Mouse (Mus musculus) kidney, embryonic 16.5 days (tissue): ENCODE results near the gene Acly. TPM values are rescaled to one million over a fixed set of nuclear protein-coding genes. Genes with fewer than 3 reads are reported as not detected.

Experiments used
- ATAC-seq: fragments of 200-750 bp; cut with Nextera tagmentation; 2 replicates; pipeline ENCODE4 v1.8.0; 2017; ENCODE audit warnings: moderate TSS enrichment; ENCODE audit not compliant: low FRiP score, low TSS enrichment
- H3K27ac ChIP-seq: fragments of 300-500 bp; sonication (generic); 2 replicates; pipeline ENCODE4 v1.5.1; 2014; ENCODE audit warnings: low read length
- H3K27me3 ChIP-seq: fragments of 300-500 bp; sonication (generic); 2 replicates; pipeline ENCODE4 v1.6.1; 2014; ENCODE audit warnings: low read length, control low read depth, mixed read lengths; ENCODE audit not compliant: insufficient read depth
- H3K36me3 ChIP-seq: fragments of 300-500 bp; sonication (generic); 2 replicates; pipeline ENCODE4 v1.6.1; 2014; ENCODE audit warnings: low read length, control low read depth, mixed read lengths; ENCODE audit not compliant: insufficient read depth
- H3K4me1 ChIP-seq: fragments of 300-500 bp; sonication (generic); 2 replicates; pipeline ENCODE4 v1.6.1; 2014; ENCODE audit warnings: low read length, control low read depth, mixed read lengths; ENCODE audit not compliant: insufficient read depth
- H3K4me2 ChIP-seq: fragments of 300-500 bp; sonication (generic); replicated peaks from 2 replicates; pipeline ENCODE4 v1.6.1; 2014; ENCODE audit warnings: low read depth, low read length
- H3K4me3 ChIP-seq: fragments of 300-500 bp; sonication (generic); 2 replicates; pipeline ENCODE4 v1.5.1; 2014; ENCODE audit warnings: mild to moderate bottlenecking, low read length
- H3K9ac ChIP-seq: fragments of 300-500 bp; sonication (generic); replicated peaks from 2 replicates; pipeline ENCODE4 v1.6.1; 2014; ENCODE audit warnings: low read length
- H3K9me3 ChIP-seq: fragments of 300-500 bp; sonication (generic); 2 replicates; pipeline ENCODE4 v1.6.1; 2016; ENCODE audit warnings: low read length, control low read depth
- WGBS: fragments of 180-500 bp; shearing (Covaris S2); extraction: QIAGEN DNeasy Blood & Tissue Kit; methylation state at CpG from one replicate; pipeline ENCODE4 v1.1.7; 2014; 5-methylcytosine and 5-hydroxymethylcytosine counted together
- polyA plus RNA-seq: library from polyadenylated mRNA; unstranded; fragments of >200 nt; fragmentation: Nextera tagmentation; extraction: Ambion mirVana; gene quantifications from 2 replicates; pipeline ENCODE4 v1.2.1, GENCODE M21; 2015

The Acly gene
- 173 and 179 TPM in 2 replicates for polyA plus RNA-seq

DNA sequence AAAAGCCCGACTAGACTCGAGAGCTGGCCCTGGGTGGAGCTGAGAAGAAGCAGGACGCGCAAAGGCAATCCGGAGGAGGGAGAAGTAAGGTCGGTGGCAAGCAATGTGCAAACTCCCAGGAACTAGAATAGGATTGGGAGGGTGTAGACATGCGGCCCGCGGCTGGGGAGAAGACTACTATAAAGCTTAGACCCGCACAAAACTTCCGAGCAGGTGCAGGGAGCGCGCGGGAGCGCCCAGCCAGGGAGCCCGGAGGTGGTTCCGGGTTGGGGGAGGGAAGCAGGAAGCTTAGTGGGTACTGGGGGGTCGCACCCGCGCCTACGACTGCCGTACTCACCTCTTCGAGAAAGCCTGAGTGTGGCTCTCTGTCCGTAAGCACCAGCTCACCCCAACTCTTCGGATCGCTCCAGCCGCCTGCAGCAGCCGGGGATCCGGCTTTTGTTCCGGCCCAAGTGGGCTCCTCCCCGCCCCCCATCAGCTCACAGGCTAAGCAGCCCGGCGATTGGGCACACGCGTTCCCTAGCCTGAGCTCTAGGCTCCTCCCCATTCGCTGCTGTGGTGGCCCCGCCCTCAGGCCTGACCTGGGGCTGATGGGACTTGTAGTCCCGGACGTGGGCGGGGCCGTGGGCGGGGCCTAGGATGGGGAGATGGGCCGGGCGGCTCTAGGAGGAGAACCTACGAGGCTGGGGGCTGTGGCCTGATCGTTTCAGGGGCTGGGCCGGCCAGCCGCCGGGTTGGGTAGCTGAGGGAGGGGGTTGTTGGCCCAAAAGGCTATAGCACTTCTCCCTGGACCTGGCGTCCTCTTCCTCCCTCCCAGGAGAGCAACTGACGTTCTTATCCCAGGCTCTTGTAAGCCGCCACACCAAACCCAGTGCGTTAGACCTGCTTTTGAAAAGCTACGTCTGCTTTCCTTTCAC is at the start of gene Acly:
TSS of gene Acly (minus strand) at position 543 of the 917 bp plus-strand sequence.
- H3K27ac ChIP-seq, result peak within 1 kb of the TSS; percentile 89
- H3K4me2 ChIP-seq, result peak within 1 kb of the TSS; percentile 86
- peaks cover 9% of the 10 kb centered on the region for H3K36me3 ChIP-seq
- no peaks in the 10 kb centered on the region for H3K9me3 ChIP-seq
- peak; percentile 98 for ATAC-seq
- peak within 1 kb of the TSS; percentile 87 for H3K9ac ChIP-seq
- WGBS, result under 1% methylated on average over 54 of the region's 54 CpGs
- H3K4me3 ChIP-seq, result peak within 1 kb of the TSS; percentile 67
- peaks cover 34% of the 10 kb centered on the region for H3K4me1 ChIP-seq
- no peaks in the 10 kb centered on the region for H3K27me3 ChIP-seq

DNA sequence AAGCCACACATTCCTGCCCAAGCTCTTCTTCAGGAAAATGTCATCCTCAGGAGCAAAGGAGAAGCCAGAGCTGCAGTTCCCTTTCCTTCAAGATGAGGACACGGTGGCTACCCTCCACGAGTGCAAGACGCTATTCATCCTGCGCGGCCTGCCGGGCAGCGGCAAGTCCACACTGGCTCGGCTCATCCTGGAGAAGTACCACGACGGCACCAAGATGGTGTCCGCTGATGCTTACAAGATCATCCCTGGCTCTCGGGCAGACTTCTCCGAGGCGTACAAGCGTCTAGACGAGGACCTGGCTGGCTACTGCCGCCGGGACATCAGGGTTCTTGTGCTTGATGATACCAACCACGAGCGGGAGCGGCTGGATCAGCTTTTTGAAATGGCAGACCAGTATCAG is 48.5 kb upstream of the Acly start:
- no peaks in the 10 kb centered on the region for H3K27me3 ChIP-seq
- no peaks in the 10 kb centered on the region for H3K9me3 ChIP-seq
- no peak overlapping the region for H3K4me2 ChIP-seq
- ATAC-seq, result no peak
- H3K4me3 ChIP-seq, result no peak overlapping the region
- no peak overlapping the region for H3K27ac ChIP-seq
- 70% methylated on average over 21 of the region's 21 CpGs for WGBS
- no peak overlapping the region for H3K9ac ChIP-seq
- H3K4me1 ChIP-seq, result peaks cover 15% of the 10 kb centered on the region
- H3K36me3 ChIP-seq, result peaks cover 13% of the 10 kb centered on the region

DNA sequence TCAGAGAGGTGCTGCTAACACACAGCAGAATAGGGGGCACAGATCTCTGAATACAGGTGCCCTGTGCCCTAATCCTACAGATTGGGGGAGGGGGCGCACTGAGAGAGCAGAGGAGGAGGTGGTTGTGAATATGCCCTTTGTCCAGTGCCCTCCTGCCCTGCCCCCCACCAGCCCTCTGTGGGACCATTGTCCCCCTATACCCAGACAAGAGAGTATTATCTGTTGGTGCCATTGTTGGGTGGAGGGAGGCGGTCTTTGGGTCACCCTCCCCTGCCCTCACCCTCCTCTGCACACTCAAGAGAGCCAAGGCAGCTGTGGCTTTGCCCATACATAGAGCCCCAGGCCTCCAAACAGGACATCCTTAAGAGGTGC is 47.7 kb upstream of the Acly start:
- WGBS, result 34% methylated on average over 2 of the region's 2 CpGs
- peak overlapping the region; percentile 78 for H3K27ac ChIP-seq
- H3K27me3 ChIP-seq, result peaks cover 6% of the 10 kb centered on the region; the same call in 1 of the 2 replicates
- peak overlapping the region; percentile 75 for H3K9ac ChIP-seq
- H3K36me3 ChIP-seq, result peaks cover 5% of the 10 kb centered on the region; the same call in 1 of the 2 replicates
- peaks cover 23% of the 10 kb centered on the region for H3K4me1 ChIP-seq
- 0 out of 2 replicates have a peak, but pooled peaks have one; percentile 4 for ATAC-seq
- peak overlapping the region; percentile 75 for H3K4me2 ChIP-seq
- H3K4me3 ChIP-seq, result peak overlapping the region; percentile 67
- no peaks in the 10 kb centered on the region for H3K9me3 ChIP-seq

DNA sequence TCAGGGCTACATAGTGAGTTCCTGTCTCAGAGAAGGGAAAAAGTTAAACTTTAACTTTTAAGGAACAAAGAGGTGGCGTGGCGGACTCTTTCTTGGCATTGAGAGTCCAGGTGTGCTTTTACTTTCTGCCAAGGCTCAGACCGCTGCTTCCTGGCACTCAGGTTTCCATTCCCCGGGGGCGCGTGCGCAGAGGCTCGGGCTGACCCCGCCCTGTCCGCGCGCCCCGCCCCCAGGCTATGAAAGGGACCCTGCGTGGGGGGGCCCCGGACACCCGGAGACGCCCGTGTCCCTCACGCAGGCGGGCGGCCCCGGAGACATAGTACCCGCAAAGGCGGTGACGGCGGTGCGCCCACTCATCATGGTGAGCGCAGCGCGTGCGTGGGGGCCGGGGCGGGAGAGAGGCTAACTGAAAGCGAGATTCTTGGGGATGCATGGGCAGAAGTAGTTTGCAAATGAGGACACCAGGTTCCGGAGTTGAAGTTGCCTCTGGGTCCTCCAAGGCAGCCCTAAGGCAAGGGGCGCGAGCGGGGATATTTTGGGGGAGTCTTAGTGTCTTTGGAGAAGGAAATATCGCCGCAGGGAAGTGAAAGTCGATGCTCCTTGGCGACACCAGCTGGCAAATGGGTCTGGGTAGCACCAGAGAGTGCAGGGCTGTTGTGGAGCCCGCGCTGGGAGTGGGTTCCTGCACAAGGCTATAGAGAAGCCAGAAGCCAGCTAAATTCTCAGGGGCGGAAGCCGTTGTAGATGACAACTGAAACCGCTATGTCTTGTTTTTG is 47.1 kb upstream of the Acly start, which contains the start of gene Cnp:
TSS of gene Cnp (plus strand) at position 197 of the 776 bp plus-strand sequence.
- WGBS, result under 1% methylated on average over 47 of the region's 47 CpGs
- peaks cover 6% of the 10 kb centered on the region; the same call in 1 of the 2 replicates for H3K27me3 ChIP-seq
- no peaks in the 10 kb centered on the region for H3K9me3 ChIP-seq
- peak within 1 kb of the TSS; percentile 75 for H3K9ac ChIP-seq
- H3K4me3 ChIP-seq, result peak within 1 kb of the TSS; percentile 67
- peak; percentile 68 for ATAC-seq
- H3K27ac ChIP-seq, result peak within 1 kb of the TSS; percentile 78
- 0 out of 2 replicates have a peak, but pooled peaks cover 2% of the 10 kb centered on the region for H3K36me3 ChIP-seq
- peaks cover 23% of the 10 kb centered on the region for H3K4me1 ChIP-seq
- peak within 1 kb of the TSS; percentile 75 for H3K4me2 ChIP-seq

DNA sequence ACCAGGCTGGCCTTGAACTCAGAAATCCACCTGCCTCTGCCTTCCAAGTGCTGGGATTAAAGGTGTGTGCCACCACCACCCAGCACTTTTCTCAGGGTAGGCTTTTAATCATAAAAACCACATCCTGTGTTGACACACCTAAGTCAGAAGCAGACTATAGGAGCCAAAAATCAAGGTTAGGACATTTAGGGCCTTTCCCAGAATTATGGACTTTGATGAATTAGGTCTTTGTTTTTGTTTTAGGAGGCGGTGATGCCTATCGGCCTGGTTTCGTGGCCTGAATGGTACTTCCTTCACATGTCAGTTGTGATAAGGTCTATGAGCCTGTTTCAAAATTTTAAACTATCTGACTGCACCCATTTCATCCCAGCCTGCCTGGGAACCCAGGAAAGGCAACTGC is 46.4 kb upstream of the Acly start:
- H3K36me3 ChIP-seq, result 0 out of 2 replicates have a peak, but pooled peaks cover 1% of the 10 kb centered on the region
- H3K4me1 ChIP-seq, result peaks cover 23% of the 10 kb centered on the region
- no peaks in the 10 kb centered on the region for H3K9me3 ChIP-seq
- no peak; the same call in 1 of the 2 replicates for ATAC-seq
- 60% methylated on average over 3 of the region's 3 CpGs for WGBS
- H3K27me3 ChIP-seq, result peaks cover 6% of the 10 kb centered on the region; the same call in 1 of the 2 replicates
- peak overlapping the region; percentile 67 for H3K4me3 ChIP-seq
- no peak overlapping the region for H3K9ac ChIP-seq
- H3K4me2 ChIP-seq, result peak overlapping the region; percentile 75
- peak overlapping the region; percentile 78; the same call in 1 of the 2 replicates for H3K27ac ChIP-seq

DNA sequence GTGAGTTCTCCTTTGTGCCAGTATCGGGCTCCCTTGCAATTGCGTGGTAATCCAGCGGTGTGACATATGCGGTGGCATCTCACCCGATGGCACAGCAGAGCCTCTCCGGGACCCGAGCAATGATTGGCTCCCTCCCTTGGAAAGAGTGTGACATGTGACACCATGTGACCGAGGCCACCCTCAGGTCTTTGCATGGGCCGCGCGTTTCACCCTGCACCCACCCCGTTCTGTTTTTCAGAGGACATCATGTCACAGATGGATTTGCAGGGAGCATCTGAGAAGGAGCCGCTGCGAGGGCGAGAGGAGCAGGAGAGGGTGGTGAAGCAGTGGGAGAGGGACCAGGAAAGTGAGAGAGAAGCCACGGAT is 43.4 kb upstream of the Acly start:
- Histone ChIP-seq H3K4me3 (peak overlapping the region; percentile 27), H3K4me1 (peaks cover 18% of the 10 kb centered on the region), H3K4me2 (peak overlapping the region; percentile 50), H3K9me3 (no peaks in the 10 kb centered on the region), H3K27me3 (peaks cover 6% of the 10 kb centered on the region; the same call in 1 of the 2 replicates), H3K36me3 (no peaks in the 10 kb centered on the region), H3K27ac (no peak overlapping the region), H3K9ac (peak overlapping the region; percentile 39; the same call in 1 of the 2 replicates)
- ATAC-seq, result no peak
- 8% methylated on average over 16 of the region's 16 CpGs for WGBS

DNA sequence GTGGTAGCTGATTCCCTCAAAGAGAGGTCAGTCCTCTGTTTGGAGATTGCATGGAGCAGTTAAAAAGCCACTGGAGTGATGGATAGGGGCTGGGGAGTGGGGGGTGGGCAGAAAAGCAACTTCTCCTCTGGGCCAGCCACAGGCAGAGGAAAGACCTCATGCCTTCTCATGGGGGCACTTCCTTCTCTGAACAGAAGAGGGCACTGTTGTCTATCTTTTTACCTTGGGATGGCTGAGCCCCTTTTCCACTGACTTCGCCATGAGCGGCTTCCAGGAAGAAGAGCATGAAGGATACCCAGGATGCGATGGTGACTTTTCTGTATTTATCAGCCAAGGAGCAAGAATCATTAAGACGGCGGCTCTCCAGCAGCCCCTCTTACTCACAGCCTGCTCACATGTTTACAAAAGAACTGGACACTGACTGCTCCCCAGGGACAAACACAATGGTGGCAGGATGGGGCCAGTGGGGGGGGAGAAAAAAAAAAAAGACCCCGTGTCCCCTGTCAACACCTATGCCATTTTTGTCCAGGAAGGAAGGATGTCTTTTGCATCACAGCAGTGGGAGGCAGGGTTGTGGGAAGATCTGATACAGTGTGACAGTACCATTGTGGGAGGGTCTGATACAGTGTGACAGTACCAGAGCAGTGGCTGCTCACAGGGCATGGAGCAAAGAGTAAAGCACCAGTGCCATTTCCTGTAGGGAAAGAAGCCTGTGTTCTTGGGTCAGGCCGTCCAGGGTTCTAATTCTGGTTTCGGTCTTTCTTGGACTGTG is 42.8 kb upstream of the Acly start:
- Histone ChIP-seq H3K27ac (no peak overlapping the region), H3K4me1 (peaks cover 18% of the 10 kb centered on the region), H3K4me2 (peak overlapping the region; percentile 50), H3K9ac (peak overlapping the region; percentile 39; the same call in 1 of the 2 replicates), H3K27me3 (peaks cover 6% of the 10 kb centered on the region; the same call in 1 of the 2 replicates), H3K36me3 (no peaks in the 10 kb centered on the region), H3K4me3 (peak overlapping the region; percentile 27), H3K9me3 (no peaks in the 10 kb centered on the region)
- 4% methylated on average over 8 of the region's 8 CpGs for WGBS
- 0 out of 2 replicates have a peak, but pooled peaks have one; percentile 39 for ATAC-seq

DNA sequence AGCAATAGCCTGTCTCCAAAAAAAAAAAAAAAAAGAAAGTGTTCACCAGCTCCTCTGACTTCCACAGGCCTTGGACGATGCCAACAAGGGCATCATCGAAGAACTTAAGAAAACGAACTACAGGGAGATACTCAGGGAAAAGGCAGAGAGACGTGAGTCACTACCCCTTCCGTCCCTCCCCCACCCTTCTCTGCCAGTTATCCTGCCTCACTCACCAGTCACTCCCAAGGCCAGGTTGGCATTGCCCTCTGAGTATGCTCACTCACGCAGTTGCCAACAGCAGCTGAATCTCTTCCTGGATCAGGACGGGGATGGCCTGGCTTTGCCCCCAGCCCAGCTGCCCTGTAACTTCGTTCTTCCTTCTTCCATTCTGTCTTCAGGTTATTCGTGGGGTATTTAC is 42.0 kb upstream of the Acly start:
- Histone ChIP-seq H3K4me2 (no peak overlapping the region), H3K27me3 (peaks cover 6% of the 10 kb centered on the region; the same call in 1 of the 2 replicates), H3K36me3 (no peaks in the 10 kb centered on the region), H3K9me3 (no peaks in the 10 kb centered on the region), H3K4me1 (peaks cover 14% of the 10 kb centered on the region), H3K27ac (no peak overlapping the region), H3K9ac (no peak overlapping the region), H3K4me3 (no peak overlapping the region)
- no peak for ATAC-seq
- WGBS, result 66% methylated on average over 9 of the region's 9 CpGs

DNA sequence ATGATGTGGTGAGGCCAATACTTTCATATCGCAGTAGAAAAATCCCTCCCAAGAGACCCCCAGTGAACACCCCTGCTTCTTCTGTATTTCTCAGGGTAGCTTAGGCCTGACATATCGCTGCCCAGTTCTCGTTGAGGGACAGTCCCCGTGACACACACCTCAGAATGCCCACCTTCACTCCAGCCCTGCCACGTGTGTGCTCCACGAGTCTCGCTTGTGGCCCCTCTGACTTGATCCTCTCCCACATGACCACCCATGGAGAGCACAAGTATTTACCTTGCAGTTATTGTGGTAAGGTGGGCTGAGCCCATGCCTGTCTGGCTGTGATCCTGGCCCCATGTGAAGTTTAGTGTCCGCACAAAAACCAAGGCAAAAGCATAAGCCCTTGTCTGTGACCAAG is 40.9 kb upstream of the Acly start:
- no peaks in the 10 kb centered on the region for H3K36me3 ChIP-seq
- H3K4me3 ChIP-seq, result no peak overlapping the region
- H3K27ac ChIP-seq, result no peak overlapping the region
- H3K4me1 ChIP-seq, result peaks cover 11% of the 10 kb centered on the region
- no peaks in the 10 kb centered on the region for H3K9me3 ChIP-seq
- H3K4me2 ChIP-seq, result no peak overlapping the region
- no peak for ATAC-seq
- peaks cover 6% of the 10 kb centered on the region; the same call in 1 of the 2 replicates for H3K27me3 ChIP-seq
- 78% methylated on average over 8 of the region's 8 CpGs for WGBS
- H3K9ac ChIP-seq, result no peak overlapping the region
